Mouse (Mus musculus) forebrain, embryonic 11.5 days (tissue): ENCODE measurements around the gene Arid1b. TPM values are rescaled to one million over a fixed set of nuclear protein-coding genes. Genes with fewer than 3 reads are reported as not detected.

Source experiments
- ATAC-seq: fragments of 200-750 bp; cut with Nextera tagmentation; replicated peaks from 2 replicates; pipeline ENCODE4 v1.8.0; 2017; ENCODE audit warnings: moderate TSS enrichment; ENCODE audit not compliant: low FRiP score
- DNase-seq: peaks from one replicate; pipeline ENCODE4 v3.0.0-alpha.2; 2017; ENCODE audit warnings: low spot score
- H3K27ac ChIP-seq: fragments of 300-500 bp; sonication (generic); 2 replicates; pipeline ENCODE4 v1.5.1; 2014; ENCODE audit warnings: low read depth, low read length
- H3K27me3 ChIP-seq: fragments of 300-500 bp; sonication (generic); 2 replicates; pipeline ENCODE4 v1.6.1; 2014; ENCODE audit warnings: mild to moderate bottlenecking, low read length, mixed read lengths; ENCODE audit not compliant: control insufficient read depth, insufficient read depth
- H3K36me3 ChIP-seq: fragments of 300-500 bp; sonication (generic); 2 replicates; pipeline ENCODE4 v1.6.1; 2014; ENCODE audit warnings: mild to moderate bottlenecking, low read length, moderate library complexity, mixed read lengths; ENCODE audit not compliant: control insufficient read depth, insufficient read depth
- H3K4me1 ChIP-seq: fragments of 300-500 bp; sonication (generic); replicated peaks from 2 replicates; pipeline ENCODE4 v1.6.1; 2014; ENCODE audit warnings: low read length, mixed read lengths; ENCODE audit not compliant: control insufficient read depth, insufficient read depth
- H3K4me2 ChIP-seq: fragments of 300-500 bp; sonication (generic); 2 replicates; pipeline ENCODE4 v1.6.1; 2014; ENCODE audit warnings: low read depth, mild to moderate bottlenecking, low read length, moderate library complexity, mixed read lengths; ENCODE audit not compliant: severe bottlenecking
- H3K4me3 ChIP-seq: fragments of 300-500 bp; sonication (generic); 2 replicates; pipeline ENCODE4 v1.5.1; 2014; ENCODE audit warnings: low read depth, low read length
- H3K9ac ChIP-seq: fragments of 300-500 bp; sonication (generic); 2 replicates; pipeline ENCODE4 v1.6.1; 2014; ENCODE audit warnings: low read length
- H3K9me3 ChIP-seq: fragments of 300-500 bp; sonication (generic); 2 replicates; pipeline ENCODE4 v1.6.1; 2016; ENCODE audit warnings: low read length, mixed read lengths; ENCODE audit not compliant: control insufficient read depth
- WGBS: fragments of 180-500 bp; shearing (Covaris S2); extraction: QIAGEN DNeasy Blood & Tissue Kit; methylation state at CpG from one replicate; pipeline ENCODE4 v1.1.7; 2014; 5-methylcytosine and 5-hydroxymethylcytosine counted together
- polyA plus RNA-seq: library from polyadenylated mRNA; unstranded; fragments of >200 nt; fragmentation: Nextera tagmentation; extraction: Ambion mirVana; gene quantifications from 2 replicates; pipeline ENCODE4 v1.2.1, GENCODE M21; 2014

Arid1b gene
- polyA plus RNA-seq, 1 experiment from 2014 or later: 16.3 TPM

DNA sequence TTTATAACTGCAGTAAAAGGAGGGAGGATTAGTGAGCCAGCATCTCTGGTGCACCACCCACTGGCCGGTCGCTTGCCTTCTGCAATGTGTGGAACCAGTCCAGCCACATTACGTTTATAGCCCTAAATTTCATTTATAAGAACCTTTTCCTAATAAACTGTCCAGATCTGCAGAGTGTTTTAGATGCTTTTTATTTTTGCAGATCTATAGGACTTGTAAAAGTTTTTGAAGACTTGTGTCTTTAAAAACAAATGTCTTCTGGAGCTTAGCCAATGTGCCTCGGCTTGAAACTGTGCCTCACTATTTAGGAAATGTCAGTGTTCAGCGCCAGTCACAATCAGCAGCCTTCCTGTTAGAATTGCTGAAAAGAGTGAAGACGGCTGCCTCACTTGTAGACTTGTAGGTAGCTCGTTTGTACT, 211.0 kb downstream of the Arid1b start:
- DNase-seq (no peak), ATAC-seq (no peak)
- no peaks in the 10 kb centered on the region for H3K36me3 ChIP-seq
- no peak overlapping the region for H3K9ac ChIP-seq
- 81% methylated on average over 7 of the region's 7 CpGs for WGBS
- H3K27me3 ChIP-seq: no peaks in the 10 kb centered on the region
- no peaks in the 10 kb centered on the region for H3K9me3 ChIP-seq
- no peak overlapping the region for H3K27ac ChIP-seq
- no peak overlapping the region for H3K4me2 ChIP-seq
- H3K4me1 ChIP-seq: peaks cover 3% of the 10 kb centered on the region; the same call in 1 of the 2 replicates
- no peak overlapping the region for H3K4me3 ChIP-seq

DNA sequence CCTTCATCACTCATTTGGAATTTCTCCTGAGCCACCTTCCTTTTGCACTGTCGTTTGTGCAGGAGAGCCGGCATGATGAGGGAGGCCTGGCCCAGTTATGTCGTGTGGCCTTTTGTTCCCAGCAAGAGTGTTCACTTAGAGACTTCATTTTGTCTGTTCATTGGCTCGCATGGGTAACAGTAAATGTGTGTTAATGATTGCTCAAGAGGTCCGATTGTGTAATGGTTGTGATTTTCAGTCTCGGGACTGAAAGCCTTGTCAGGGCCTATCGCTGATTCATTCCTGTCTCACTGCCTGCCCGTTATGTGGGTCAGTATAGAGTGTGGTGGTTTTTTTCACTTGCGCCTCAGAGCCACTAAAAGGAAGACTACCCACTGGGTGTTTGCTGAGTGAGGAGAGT, 212.6 kb downstream of the Arid1b start:
- H3K4me1 ChIP-seq: peaks cover 5% of the 10 kb centered on the region; the same call in 1 of the 2 replicates
- no peaks in the 10 kb centered on the region for H3K9me3 ChIP-seq
- WGBS: 62% methylated on average over 9 of the region's 9 CpGs
- no peak overlapping the region for H3K27ac ChIP-seq
- no peak overlapping the region for H3K4me2 ChIP-seq
- ATAC-seq (no peak), DNase-seq (no peak)
- H3K27me3 ChIP-seq: no peaks in the 10 kb centered on the region
- H3K36me3 ChIP-seq: no peaks in the 10 kb centered on the region
- H3K9ac ChIP-seq: no peak overlapping the region
- H3K4me3 ChIP-seq: no peak overlapping the region

DNA sequence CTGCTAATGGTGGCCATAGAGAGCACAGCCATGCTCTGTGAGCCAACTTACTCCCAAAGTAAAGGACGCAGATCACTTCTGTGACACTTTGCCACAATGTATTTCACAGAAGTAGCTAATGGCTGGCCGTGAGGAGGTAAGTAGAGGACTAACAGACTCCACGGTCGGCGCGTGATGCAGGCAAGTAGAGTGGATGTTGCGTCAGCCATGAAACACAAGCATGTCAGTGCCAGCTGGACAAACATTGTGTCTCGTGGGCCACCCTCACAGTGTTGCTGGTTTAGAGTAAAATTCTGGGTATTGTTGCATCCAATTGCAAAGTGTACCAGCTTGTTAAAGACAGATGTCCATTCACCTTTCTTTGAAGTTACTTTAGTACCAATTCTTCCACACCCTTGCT, 213.7 kb downstream of the Arid1b start:
- DNase-seq (no peak), ATAC-seq (no peak)
- H3K27me3 ChIP-seq: no peaks in the 10 kb centered on the region
- H3K9me3 ChIP-seq: no peaks in the 10 kb centered on the region
- no peak overlapping the region for H3K9ac ChIP-seq
- no peak overlapping the region for H3K4me2 ChIP-seq
- H3K36me3 ChIP-seq: no peaks in the 10 kb centered on the region
- H3K4me1 ChIP-seq: peaks cover 8% of the 10 kb centered on the region
- 93% methylated on average over 8 of the region's 8 CpGs for WGBS
- H3K4me3 ChIP-seq: no peak overlapping the region
- H3K27ac ChIP-seq: no peak overlapping the region

DNA sequence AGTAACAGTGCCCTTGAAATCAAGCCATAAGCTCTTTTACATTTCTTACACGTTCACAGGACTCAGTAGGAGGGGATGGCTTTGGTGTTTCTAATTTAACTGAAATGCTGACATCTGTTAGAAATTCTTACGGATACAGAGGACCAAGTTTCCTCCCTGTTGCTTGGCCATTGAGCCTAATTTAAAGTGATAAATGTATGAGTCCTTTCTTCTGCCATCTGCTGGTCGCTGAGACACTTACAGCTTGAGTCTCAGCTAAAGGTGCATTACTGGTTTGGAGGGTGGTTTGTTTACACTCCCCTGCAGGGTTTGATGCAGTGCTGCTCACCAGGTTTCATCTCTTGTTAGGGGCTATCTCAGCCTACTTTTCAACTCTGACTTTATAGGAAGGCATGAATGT, 214.2 kb downstream of the Arid1b start:
- WGBS: 42% methylated on average over 3 of the region's 3 CpGs
- H3K36me3 ChIP-seq: no peaks in the 10 kb centered on the region
- no peak overlapping the region for H3K4me2 ChIP-seq
- no peak overlapping the region for H3K9ac ChIP-seq
- H3K9me3 ChIP-seq: no peaks in the 10 kb centered on the region
- DNase-seq: no peak
- H3K4me3 ChIP-seq: no peak overlapping the region
- H3K4me1 ChIP-seq: peaks cover 10% of the 10 kb centered on the region
- no peaks in the 10 kb centered on the region for H3K27me3 ChIP-seq
- H3K27ac ChIP-seq: no peak overlapping the region
- ATAC-seq: no peak

DNA sequence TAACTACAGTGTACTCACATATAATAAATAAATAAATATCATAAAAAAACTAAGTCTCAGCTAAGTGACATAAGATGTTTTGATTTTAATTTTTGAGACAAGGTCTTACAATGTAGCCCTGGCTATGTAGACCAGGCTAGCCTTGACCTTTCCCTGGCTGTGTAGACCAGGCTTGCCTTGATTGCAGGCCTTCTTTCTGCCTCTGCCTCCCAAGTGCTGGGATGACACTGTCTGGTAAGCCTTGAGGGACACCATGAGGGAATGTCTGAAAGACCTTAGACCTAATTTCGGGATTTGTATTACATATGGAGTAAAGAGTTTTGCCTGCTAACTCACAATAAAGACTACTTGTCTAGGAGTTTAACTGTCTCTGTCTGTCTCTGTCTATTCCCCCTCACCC, 214.9 kb downstream of the Arid1b start:
- H3K36me3 ChIP-seq: no peaks in the 10 kb centered on the region
- H3K9ac ChIP-seq: no peak overlapping the region
- ATAC-seq (no peak), DNase-seq (no peak)
- no peak overlapping the region for H3K4me3 ChIP-seq
- H3K27ac ChIP-seq: no peak overlapping the region
- no peaks in the 10 kb centered on the region for H3K27me3 ChIP-seq
- no peak overlapping the region for H3K4me2 ChIP-seq
- H3K4me1 ChIP-seq: peaks cover 10% of the 10 kb centered on the region
- H3K9me3 ChIP-seq: no peaks in the 10 kb centered on the region
- WGBS: 92% methylated on average over 1 of the region's 1 CpGs

DNA sequence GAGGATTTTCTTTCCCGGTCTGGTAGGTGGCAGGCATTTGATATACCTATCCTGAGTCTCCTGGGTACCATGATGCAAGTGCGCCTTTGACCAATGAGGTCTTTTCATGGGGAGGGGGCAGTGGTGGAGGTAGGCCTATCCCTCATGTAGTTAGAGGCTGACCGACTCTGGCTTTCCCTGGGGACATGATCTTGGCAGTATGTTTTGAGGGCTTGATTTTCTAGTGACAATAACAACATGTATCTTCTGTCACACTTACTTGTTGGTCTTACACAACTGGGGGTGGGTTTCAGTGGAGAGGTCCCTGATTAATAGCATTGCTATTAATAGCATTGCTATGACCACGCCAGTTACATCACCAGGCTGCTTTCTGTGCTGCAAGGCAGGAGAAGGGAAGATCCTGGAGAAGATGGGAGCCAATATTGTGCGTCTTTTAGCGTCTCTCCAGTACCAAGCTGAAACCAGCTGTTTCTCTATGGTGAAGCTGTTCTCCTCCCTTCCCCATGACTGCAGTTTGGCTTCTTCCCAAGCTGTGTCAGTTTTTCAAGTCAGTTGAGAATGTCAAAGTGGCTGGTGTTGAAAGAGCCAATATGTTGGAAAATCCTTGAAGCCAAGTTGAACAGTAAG, 216.1 kb downstream of the Arid1b start:
- Histone ChIP-seq H3K27me3 (no peaks in the 10 kb centered on the region), H3K9ac (no peak overlapping the region), H3K9me3 (no peaks in the 10 kb centered on the region), H3K36me3 (no peaks in the 10 kb centered on the region), H3K4me3 (no peak overlapping the region), H3K27ac (no peak overlapping the region), H3K4me2 (no peak overlapping the region), H3K4me1 (peaks cover 10% of the 10 kb centered on the region)
- no peak for DNase-seq
- ATAC-seq: no peak
- WGBS: 93% methylated on average over 6 of the region's 6 CpGs

DNA sequence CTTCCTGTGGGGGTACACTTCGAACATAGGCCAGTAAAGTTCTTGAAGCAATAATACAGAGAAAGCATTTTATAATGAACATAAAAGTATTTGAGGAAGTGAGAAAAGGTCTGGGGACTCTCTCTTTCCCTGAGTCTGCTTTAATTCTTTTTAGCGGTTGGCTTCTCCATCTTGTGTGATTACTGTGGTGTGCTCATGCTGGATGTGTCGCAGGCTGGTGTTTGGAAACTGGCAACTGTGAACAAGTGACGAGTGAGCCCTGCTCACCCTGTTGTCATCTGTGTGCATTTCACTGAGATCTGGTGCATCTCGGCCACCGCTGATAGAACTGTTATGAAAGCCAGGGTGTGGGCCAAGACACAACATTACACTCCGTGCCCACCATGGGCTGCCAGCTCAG, 216.8 kb downstream of the Arid1b start:
- H3K27ac ChIP-seq: no peak overlapping the region
- no peaks in the 10 kb centered on the region for H3K36me3 ChIP-seq
- peaks cover 10% of the 10 kb centered on the region for H3K4me1 ChIP-seq
- H3K4me2 ChIP-seq: no peak overlapping the region
- no peaks in the 10 kb centered on the region for H3K27me3 ChIP-seq
- DNase-seq: no peak
- no peaks in the 10 kb centered on the region for H3K9me3 ChIP-seq
- H3K9ac ChIP-seq: no peak overlapping the region
- H3K4me3 ChIP-seq: no peak overlapping the region
- WGBS: 94% methylated on average over 7 of the region's 7 CpGs
- no peak for ATAC-seq

DNA sequence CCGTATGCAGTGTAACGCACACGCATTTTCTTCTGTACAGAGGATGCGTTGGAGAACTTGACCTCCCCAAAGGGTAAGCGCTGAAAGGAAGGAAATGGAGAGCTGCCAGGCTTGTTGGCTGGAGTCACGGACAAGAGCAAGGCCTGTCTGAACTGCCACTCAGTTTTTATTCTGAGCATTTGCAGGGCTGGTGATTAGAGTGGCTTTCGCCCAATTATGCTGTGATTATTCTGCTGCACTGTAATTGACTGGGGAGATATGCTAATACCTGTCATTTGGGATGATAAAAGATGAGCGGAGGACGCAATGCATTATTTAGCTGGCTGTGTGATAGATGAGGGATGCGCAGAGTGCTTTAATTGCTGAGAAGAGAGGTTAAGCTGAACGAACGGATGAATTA, 218.0 kb downstream of the Arid1b start:
- H3K4me3 ChIP-seq: no peak overlapping the region
- no peaks in the 10 kb centered on the region for H3K36me3 ChIP-seq
- H3K9me3 ChIP-seq: no peaks in the 10 kb centered on the region
- no peak overlapping the region for H3K4me2 ChIP-seq
- WGBS: 69% methylated on average over 12 of the region's 12 CpGs
- ATAC-seq (peak; percentile 56), DNase-seq (no peak)
- H3K27me3 ChIP-seq: no peaks in the 10 kb centered on the region
- no peak overlapping the region for H3K9ac ChIP-seq
- H3K27ac ChIP-seq: peak overlapping the region; percentile 53; the same call in 1 of the 2 replicates
- H3K4me1 ChIP-seq: peaks cover 7% of the 10 kb centered on the region

DNA sequence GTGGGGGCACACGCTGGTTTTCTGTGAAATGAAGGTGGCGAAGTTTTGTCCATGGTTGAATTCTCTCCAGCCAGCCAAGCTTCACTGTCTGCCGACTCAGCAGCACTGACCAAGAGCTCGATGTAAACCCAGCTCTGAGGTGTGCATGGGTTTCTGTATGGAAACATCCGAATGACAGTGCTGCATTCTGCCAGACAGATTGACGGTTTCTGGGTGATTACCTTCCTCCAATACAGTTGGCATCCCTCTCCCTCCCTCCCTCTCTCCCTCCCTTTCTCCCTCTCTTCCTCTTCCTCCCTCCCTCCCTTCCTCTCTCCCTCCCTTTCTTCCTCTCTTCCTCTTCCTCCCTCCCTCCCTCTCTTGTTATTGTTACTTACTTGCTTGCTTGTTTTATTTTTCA, 219.3 kb downstream of the Arid1b start:
- DNase-seq (no peak), ATAC-seq (no peak)
- Histone ChIP-seq H3K9me3 (no peaks in the 10 kb centered on the region), H3K36me3 (no peaks in the 10 kb centered on the region), H3K4me1 (peaks cover 7% of the 10 kb centered on the region), H3K4me3 (no peak overlapping the region), H3K4me2 (no peak overlapping the region), H3K27ac (peak overlapping the region; percentile 62), H3K9ac (no peak overlapping the region), H3K27me3 (no peaks in the 10 kb centered on the region)
- WGBS: 64% methylated on average over 6 of the region's 6 CpGs
